Mouse (Mus musculus): ENCODE data around the gene Gm5447. TPM values are rescaled to one million over a fixed set of nuclear protein-coding genes. Genes with fewer than 3 reads are reported as not detected.
A peak's percentile ranks its signal among the peaks of the same experiment; 100 is the strongest.

Gene Gm5447
- polyA plus RNA-seq, 1 experiment: not detected

- TF ChIP-seq POLR2A (IDR thresholded peaks at IDR 0.05; ENCODE audit: control insufficient read depth, extremely low read depth, insufficient read depth, low read length, poor library complexity) (no peak), CTCF (IDR thresholded peaks at IDR 0.05; ENCODE audit: borderline replicate concordance, control insufficient read depth, extremely low read depth, insufficient read depth, low read length, poor library complexity) (no peak)
- Histone ChIP-seq H3K4me3 (ENCODE audit: control insufficient read depth, insufficient read depth, low read length) (no peak overlapping the region), H3K36me3 (ENCODE audit: control insufficient read depth, insufficient read depth, low read length) (no peaks in the 10 kb centered on the region), H3K4me1 (replicated peaks; ENCODE audit: control insufficient read depth, insufficient read depth, low read length) (peaks cover 11% of the 10 kb centered on the region), H3K27me3 (ENCODE audit: control insufficient read depth, insufficient read depth, low read length) (no peaks in the 10 kb centered on the region), H3K27ac (ENCODE audit: control insufficient read depth, insufficient read depth, low read length) (no peak overlapping the region)
- no peak for DNase-seq
- 90% methylated on average over 9 of the region's 9 CpGs for whole genome bisulfite sequencing
These were observed 16.2 kb downstream of the Gm5447 start for GRCm38 (mm10) chr13:30990233-30990632.

- Histone ChIP-seq H3K4me3 (ENCODE audit: control insufficient read depth, insufficient read depth, low read length) (no peak overlapping the region), H3K27ac (ENCODE audit: control insufficient read depth, insufficient read depth, low read length) (no peak overlapping the region), H3K27me3 (ENCODE audit: control insufficient read depth, insufficient read depth, low read length) (no peaks in the 10 kb centered on the region), H3K4me1 (replicated peaks; ENCODE audit: control insufficient read depth, insufficient read depth, low read length) (no peaks in the 10 kb centered on the region), H3K36me3 (ENCODE audit: control insufficient read depth, insufficient read depth, low read length) (no peaks in the 10 kb centered on the region)
- TF ChIP-seq POLR2A (IDR thresholded peaks at IDR 0.05; ENCODE audit: control insufficient read depth, extremely low read depth, insufficient read depth, low read length, poor library complexity): no peak
- no peak for TF ChIP-seq CTCF (IDR thresholded peaks at IDR 0.05; ENCODE audit: borderline replicate concordance, control insufficient read depth, extremely low read depth, insufficient read depth, low read length, poor library complexity)
- WGBS: 43% methylated on average over 3 of the region's 3 CpGs
- DNase-seq: peak; percentile 59
These were observed 19.8 kb downstream of the Gm5447 start for GRCm38 (mm10) chr13:30993819-30994218.

- Histone ChIP-seq H3K36me3 (ENCODE audit: control insufficient read depth, insufficient read depth, low read length) (no peaks in the 10 kb centered on the region), H3K27ac (ENCODE audit: control insufficient read depth, insufficient read depth, low read length) (no peak overlapping the region), H3K4me1 (replicated peaks; ENCODE audit: control insufficient read depth, insufficient read depth, low read length) (no peaks in the 10 kb centered on the region), H3K27me3 (ENCODE audit: control insufficient read depth, insufficient read depth, low read length) (no peaks in the 10 kb centered on the region), H3K4me3 (ENCODE audit: control insufficient read depth, insufficient read depth, low read length) (no peak overlapping the region)
- no peak for TF ChIP-seq POLR2A (IDR thresholded peaks at IDR 0.05; ENCODE audit: control insufficient read depth, extremely low read depth, insufficient read depth, low read length, poor library complexity)
- 59% methylated on average over 6 of the region's 6 CpGs for WGBS
- DNase-seq: no peak
These were observed 20.4 kb downstream of the Gm5447 start for GRCm38 (mm10) chr13:30994249-30994858.

GRCm38 (mm10) chr13:30997526-30998253 lies 23.7 kb downstream of the Gm5447 start:
- Histone ChIP-seq H3K4me3 (ENCODE audit: control insufficient read depth, insufficient read depth, low read length) (no peak overlapping the region), H3K27me3 (ENCODE audit: control insufficient read depth, insufficient read depth, low read length) (no peaks in the 10 kb centered on the region), H3K4me1 (replicated peaks; ENCODE audit: control insufficient read depth, insufficient read depth, low read length) (no peaks in the 10 kb centered on the region), H3K36me3 (ENCODE audit: control insufficient read depth, insufficient read depth, low read length) (no peaks in the 10 kb centered on the region), H3K27ac (ENCODE audit: control insufficient read depth, insufficient read depth, low read length) (no peak overlapping the region)
- no peak for TF ChIP-seq POLR2A (IDR thresholded peaks at IDR 0.05; ENCODE audit: control insufficient read depth, extremely low read depth, insufficient read depth, low read length, poor library complexity)
- no peak for TF ChIP-seq CTCF (IDR thresholded peaks at IDR 0.05; ENCODE audit: borderline replicate concordance, control insufficient read depth, extremely low read depth, insufficient read depth, low read length, poor library complexity)
- whole genome bisulfite sequencing: 97% methylated on average over 8 of the region's 8 CpGs
- DNase-seq: no peak

GRCm38 (mm10) chr13:30999799-31000198 lies 25.8 kb downstream of the Gm5447 start:
- 88% methylated on average over 6 of the region's 6 CpGs for WGBS
- Histone ChIP-seq H3K36me3 (ENCODE audit: control insufficient read depth, insufficient read depth, low read length) (no peaks in the 10 kb centered on the region), H3K27ac (ENCODE audit: control insufficient read depth, insufficient read depth, low read length) (no peak overlapping the region), H3K27me3 (ENCODE audit: control insufficient read depth, insufficient read depth, low read length) (no peaks in the 10 kb centered on the region), H3K4me3 (ENCODE audit: control insufficient read depth, insufficient read depth, low read length) (no peak overlapping the region), H3K4me1 (replicated peaks; ENCODE audit: control insufficient read depth, insufficient read depth, low read length) (no peaks in the 10 kb centered on the region)
- no peak for DNase-seq
- TF ChIP-seq POLR2A (IDR thresholded peaks at IDR 0.05; ENCODE audit: control insufficient read depth, extremely low read depth, insufficient read depth, low read length, poor library complexity) (no peak), CTCF (IDR thresholded peaks at IDR 0.05; ENCODE audit: borderline replicate concordance, control insufficient read depth, extremely low read depth, insufficient read depth, low read length, poor library complexity) (no peak)

GRCm38 (mm10) chr13:31004458-31004857 lies 30.5 kb downstream of the Gm5447 start:
- 61% methylated on average over 12 of the region's 12 CpGs for WGBS
- no peak overlapping the region for H3K4me3 ChIP-seq (ENCODE audit: control insufficient read depth, insufficient read depth, low read length)

More at GRCm38 (mm10) chr13:31004458-31004857, 30.5 kb downstream of the Gm5447 start:
- no peak for DNase-seq
- H3K36me3 ChIP-seq (ENCODE audit: control insufficient read depth, insufficient read depth, low read length): no peaks in the 10 kb centered on the region
- no peaks in the 10 kb centered on the region for H3K4me1 ChIP-seq (replicated peaks; ENCODE audit: control insufficient read depth, insufficient read depth, low read length)
- H3K27me3 ChIP-seq (ENCODE audit: control insufficient read depth, insufficient read depth, low read length): no peaks in the 10 kb centered on the region
- no peak overlapping the region for H3K27ac ChIP-seq (ENCODE audit: control insufficient read depth, insufficient read depth, low read length)
- TF ChIP-seq CTCF (IDR thresholded peaks at IDR 0.05; ENCODE audit: borderline replicate concordance, control insufficient read depth, extremely low read depth, insufficient read depth, low read length, poor library complexity): no peak
- no peak for TF ChIP-seq POLR2A (IDR thresholded peaks at IDR 0.05; ENCODE audit: control insufficient read depth, extremely low read depth, insufficient read depth, low read length, poor library complexity)
